Mouse (Mus musculus) cerebellum, adult 9-11 months (tissue): ENCODE results near the gene Zfp697.
"Not testable (repeated sequence)": the region's sequence is repeated elsewhere in the genome, so short reads cannot be mapped to it uniquely, and the experiment has no call there.

ENCODE experiments used
- DNase-seq: peaks from one replicate; pipeline ENCODE4 v3.0.0; 2022

Gene Zfp697

GRCm38 (mm10) chr3:98524552-98524951 lies 142.3 kb downstream of the Zfp697 start:
- DNase-seq: not testable (repeated sequence)

DNA sequence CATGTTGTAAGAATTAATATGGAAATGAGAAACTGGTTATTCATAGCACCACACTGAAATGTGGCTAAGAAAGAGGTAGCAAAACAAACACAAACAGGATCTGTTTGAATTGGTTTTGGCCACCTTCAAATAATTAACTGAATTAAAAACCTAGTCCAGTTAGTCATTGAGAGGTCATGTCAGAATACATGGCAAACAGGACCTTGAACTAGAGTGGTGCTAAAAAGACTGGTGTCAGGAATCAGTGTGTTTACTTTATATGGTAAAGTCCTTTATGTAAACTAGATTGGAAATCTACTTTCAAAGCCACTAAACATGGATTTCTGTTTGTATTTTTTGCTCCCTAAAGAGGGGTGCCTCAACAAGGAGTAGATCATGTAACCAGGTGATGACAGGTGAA lies 142.7 kb downstream of the Zfp697 start:
- DNase-seq: not testable (repeated sequence)

- DNase-seq: not testable (repeated sequence)
These were observed 165.4 kb downstream of the Zfp697 start for GRCm38 (mm10) chr3:98547641-98548040.

DNA sequence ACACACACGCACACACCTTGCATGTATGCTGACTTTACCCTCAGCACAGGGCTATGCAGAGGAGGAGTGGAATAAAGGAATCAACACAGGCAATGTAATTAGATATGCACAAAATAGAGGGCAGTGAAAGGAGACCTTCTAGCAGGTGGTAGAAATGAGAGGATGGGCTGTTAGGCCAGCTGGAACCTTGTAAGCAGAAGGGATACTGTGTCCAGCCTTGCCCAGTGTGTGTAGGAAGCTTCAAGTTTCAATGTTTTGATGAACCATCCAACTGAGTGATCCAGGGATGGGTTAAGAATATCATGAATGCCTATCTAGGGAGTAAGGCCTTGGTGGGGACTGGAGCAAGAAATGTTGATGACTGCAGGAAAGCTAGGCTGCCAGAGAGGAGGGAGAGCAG lies 166.2 kb downstream of the Zfp697 start:
- not testable (repeated sequence) for DNase-seq

- not testable (repeated sequence) for DNase-seq
These were observed 168.0 kb downstream of the Zfp697 start for GRCm38 (mm10) chr3:98550215-98550614.

- DNase-seq: not testable (repeated sequence)
These were observed 168.6 kb downstream of the Zfp697 start for GRCm38 (mm10) chr3:98550832-98551231.

DNA sequence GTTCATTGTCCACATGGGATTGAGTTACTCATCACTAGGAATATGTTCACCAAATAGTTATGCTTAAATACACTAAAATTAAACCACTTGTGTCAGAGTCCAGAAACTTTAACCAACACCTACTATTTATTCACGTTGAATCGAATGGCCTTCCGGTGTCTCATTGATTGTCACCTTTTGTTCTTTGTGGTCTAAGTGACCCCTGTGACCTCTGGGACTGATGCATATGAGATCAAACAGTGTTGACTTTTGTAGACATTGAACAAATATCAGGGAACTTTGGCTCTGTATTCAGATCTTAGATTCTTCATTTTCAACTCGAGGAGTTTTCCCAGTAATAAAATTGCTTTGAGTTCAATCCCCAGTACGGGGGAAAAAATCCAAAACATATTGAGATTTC lies 178.4 kb downstream of the Zfp697 start:
- not testable (repeated sequence) for DNase-seq

GRCm38 (mm10) chr3:98563831-98564230 lies 181.6 kb downstream of the Zfp697 start:
- not testable (repeated sequence) for DNase-seq

DNA sequence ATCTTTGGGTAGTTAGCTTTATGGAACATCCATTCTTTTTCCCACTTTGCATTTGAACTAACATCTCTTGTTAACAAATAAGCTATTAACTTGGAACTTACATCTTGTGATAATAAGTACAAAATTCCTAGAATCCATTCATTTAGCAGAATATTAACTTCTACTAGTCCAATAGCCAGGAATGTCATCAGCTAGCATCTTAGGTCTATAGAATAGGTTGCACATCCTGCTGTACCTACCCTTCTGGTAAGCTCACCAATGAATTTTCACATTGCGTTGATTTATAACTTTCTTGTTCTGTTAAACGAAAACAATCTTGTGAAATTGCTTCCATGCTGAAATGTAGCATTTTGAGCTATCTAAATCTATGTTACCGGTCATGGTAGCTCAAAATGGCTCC lies 182.6 kb downstream of the Zfp697 start:
- DNase-seq: not testable (repeated sequence)

DNA sequence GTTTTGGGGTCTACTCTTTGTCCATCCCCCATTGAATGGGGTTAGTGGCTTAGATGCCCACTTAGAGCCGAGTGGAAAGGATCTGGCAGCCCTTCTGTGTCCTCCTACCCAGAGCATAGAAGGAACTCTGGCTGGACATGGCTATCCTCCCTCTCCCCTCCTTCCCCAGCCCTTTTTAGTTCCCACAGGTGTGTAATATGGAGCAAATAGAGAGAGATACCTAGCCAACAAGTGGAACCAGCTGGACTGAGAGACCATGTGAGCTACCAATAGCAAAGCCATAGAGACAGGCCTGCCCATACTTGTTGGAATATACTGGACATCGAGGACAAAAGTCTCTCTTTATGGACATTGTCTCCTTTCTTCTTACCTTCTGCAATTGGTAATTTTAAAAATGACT lies 185.5 kb downstream of the Zfp697 start:
- not testable (repeated sequence) for DNase-seq

DNA sequence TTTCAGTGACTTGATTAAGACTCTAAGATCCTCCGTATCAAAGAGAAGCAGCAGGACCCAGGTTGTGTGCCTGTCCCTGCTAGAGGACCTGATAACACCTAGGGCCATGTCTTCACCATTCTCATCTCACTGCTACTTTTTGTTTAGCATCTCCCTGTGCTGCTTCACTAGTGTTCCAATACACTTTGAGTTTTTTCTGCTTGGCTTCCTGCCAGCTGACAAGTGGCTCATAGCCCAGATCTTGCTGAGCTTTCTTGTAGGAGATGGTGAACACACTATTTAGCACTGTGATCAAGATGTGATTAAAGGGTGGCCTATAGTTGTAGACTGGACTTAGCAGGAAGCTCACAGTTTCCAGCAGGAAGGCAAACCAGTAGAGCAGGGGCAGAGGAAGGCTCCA lies 198.8 kb downstream of the Zfp697 start:
- DNase-seq: not testable (repeated sequence)

DNA sequence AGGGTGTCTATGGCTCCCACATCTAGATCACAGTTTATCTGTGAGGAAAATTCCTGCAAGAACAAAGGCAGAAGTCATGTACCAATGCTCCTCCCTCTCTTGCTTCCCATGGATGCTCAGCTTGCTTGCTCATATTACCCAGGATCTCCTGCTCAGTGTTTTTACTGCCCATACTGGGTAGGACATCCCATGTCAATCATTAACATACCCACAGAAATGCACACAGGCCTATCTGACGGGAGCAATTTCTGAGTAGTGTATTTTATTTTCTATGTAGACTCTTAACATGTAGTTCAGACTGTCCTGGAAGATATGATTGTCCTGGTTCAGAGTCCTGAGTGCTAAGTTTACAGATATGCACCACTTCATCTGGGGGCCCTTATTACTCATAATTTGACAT lies 199.9 kb downstream of the Zfp697 start:
- DNase-seq: not testable (repeated sequence)

- not testable (repeated sequence) for DNase-seq
These were observed 200.4 kb downstream of the Zfp697 start for GRCm38 (mm10) chr3:98582622-98583021.

GRCm38 (mm10) chr3:98587721-98588120 lies 205.5 kb downstream of the Zfp697 start:
- DNase-seq: no peak

DNA sequence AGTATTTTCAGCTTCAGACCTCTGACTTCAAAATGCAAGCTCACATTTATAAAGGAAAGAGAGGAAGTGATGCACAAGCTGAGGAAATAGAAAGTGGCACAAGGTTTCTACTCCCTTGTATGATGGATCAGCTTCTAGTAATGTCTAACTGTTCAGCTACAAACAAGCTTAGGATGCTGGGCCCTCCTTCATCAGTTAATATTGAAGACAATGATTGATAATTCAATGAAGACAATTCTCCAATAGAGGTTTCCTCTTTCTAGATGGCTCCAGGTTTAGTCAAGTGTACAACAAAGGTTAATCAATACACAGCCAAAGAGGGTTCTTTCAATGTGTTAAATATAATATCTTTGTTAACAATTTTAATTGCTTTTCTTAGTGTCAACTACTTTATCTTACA lies 206.4 kb downstream of the Zfp697 start, which contains the start of gene Gm10681:
Gm10681 (minus strand) TSS at position 101 of the 400 bp plus-strand sequence.
- DNase-seq: no peak

- DNase-seq: not testable (repeated sequence)
These were observed 231.3 kb downstream of the Zfp697 start for GRCm38 (mm10) chr3:98613540-98613939.

GRCm38 (mm10) chr3:98613963-98614362 lies 231.7 kb downstream of the Zfp697 start:
- no peak for DNase-seq

DNA sequence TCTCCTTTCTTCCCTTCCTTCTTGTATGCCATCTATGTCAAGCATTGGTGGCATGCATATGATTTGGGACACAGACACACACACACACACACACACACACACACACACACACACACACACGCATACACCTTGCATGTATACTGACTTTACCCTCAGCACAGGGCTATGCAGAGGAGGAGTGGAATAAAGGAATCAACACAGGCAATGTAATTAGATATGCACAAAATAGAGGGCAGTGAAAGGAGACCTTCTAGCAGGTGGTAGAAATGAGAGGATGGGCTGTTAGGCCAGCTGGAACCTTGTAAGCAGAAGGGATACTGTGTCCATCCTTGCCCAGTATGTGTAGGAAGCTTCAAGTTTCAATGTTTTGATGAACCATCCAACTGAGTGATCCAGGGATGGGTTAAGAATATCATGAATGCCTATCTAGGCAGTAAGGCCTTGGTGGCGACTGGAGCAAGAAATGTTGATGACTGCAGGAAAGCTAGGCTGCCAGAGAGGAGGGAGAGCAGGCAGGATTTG lies 232.2 kb downstream of the Zfp697 start:
- not testable (repeated sequence) for DNase-seq

DNA sequence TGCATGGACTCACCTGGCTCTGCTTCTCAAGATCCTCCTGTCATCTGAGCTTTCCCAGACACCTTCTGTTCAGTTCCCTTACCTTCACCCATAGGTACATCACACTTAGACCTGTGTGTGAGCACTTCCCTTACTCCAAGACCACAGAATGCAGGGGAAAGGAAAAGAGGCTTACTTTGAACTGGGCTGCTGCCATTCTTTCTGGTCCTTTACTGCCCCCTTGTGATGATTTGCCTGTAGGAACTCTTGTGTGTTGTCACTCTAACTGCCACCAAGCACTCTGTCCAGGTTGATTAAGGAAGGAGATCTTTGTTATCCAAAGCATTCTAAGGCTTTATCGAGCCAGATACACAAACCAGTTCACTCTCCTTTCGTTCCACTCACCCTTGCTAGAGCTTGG lies 234.0 kb downstream of the Zfp697 start:
- not testable (repeated sequence) for DNase-seq

DNA sequence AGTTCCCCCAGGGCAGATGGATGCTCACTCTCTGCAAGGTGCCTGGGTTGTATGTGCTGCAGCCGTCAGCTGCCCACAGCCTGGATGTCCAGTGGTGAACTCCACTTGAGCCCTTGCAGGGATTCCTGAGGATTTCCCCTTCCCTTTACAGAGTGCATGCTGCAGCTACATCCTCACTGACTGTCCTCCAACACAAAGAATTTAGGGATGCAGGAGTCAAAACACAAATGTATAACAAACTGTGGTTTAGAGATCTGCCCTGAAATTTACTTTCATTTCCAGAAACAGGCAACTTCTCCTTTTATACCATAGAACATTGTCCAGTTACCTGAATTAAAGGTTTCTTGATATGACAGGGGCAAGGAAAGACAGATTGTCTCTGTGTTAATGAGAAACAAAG lies 234.5 kb downstream of the Zfp697 start:
- not testable (repeated sequence) for DNase-seq

- DNase-seq: no peak
These were observed 247.4 kb downstream of the Zfp697 start for GRCm38 (mm10) chr3:98629633-98630032.

GRCm38 (mm10) chr3:98630152-98630551 lies 247.9 kb downstream of the Zfp697 start, which contains the start of gene Hsd3b5:
TSS of gene Hsd3b5 (minus strand) at chr3:98630252.
- DNase-seq: no peak

DNA sequence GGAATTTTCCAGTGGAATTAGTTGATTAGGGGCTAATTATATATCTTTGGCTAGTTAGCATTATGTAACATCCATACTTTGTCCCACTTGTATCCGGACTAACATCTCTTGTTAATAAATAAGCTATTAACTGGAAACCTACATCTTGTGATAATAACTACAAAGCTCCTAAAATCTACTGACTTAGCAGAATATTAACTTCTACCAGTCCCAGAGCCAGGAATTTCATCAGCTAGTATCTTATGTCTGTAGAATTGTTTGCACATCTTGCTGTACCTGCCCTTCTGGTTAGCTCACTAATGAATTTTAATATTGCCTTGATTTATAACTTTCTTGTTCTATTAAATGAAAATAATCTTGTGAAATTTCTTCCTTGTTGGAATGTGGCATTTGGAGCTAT lies 252.9 kb downstream of the Zfp697 start:
- no peak for DNase-seq

DNA sequence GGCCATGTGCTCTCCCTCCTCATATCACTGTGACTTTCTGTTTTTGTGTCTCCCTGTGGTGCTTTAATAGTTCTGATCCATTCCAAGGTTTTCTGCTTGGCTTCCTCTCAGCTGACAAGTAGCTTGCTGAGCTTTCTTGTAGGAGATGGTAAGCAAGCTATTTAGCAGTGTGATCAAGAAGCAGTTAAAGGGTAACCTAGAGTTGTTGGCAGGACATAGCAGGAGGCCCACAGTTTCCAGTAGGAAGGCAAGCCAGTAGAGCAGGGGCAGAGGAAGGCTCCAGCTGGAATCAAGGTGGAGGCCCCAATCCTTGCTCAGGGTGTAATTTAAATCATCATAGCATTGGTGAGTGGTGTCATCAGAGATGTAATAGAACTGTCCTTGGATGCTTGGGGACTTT lies 298.5 kb downstream of the Zfp697 start:
- no peak for DNase-seq

DNA sequence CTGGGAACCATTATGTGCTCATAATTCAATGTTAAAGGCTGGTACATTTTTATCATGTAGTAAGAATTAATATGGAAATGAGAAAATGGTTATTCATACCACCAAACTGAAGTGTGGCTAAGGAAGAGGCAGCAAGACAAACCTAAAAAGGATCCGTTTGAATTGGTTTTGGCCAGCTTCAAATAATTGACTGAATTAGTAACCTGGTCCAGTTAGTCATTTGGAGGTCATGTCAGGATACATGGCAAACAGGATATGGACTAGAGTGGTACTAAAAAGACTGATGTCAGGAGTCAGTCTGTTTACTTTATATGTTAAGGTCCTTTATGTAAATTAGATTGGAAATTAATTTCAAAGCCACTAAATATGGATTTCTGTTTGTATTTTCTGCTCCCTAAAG lies 300.1 kb downstream of the Zfp697 start:
- DNase-seq: no peak
